Mouse (Mus musculus) neural tube, embryonic 12.5 days (tissue): ENCODE data around the gene Rbmxl1. TPM values are rescaled to one million over a fixed set of nuclear protein-coding genes. Genes with fewer than 3 reads are reported as not detected.
"Not testable (repeated sequence)": the region's sequence is repeated elsewhere in the genome, so short reads cannot be mapped to it uniquely, and the experiment has no call there.

Experiments
- ATAC-seq: fragments of 200-750 bp; cut with Nextera tagmentation; 2 replicates; pipeline ENCODE4 v1.8.0; 2017; ENCODE audit warnings: low read depth, mild to moderate bottlenecking, moderate TSS enrichment, moderate library complexity; ENCODE audit not compliant: low FRiP score
- H3K27ac ChIP-seq: fragments of 300-500 bp; sonication (generic); 2 replicates; pipeline ENCODE4 v1.5.1; 2016
- H3K27me3 ChIP-seq: fragments of 300-500 bp; sonication (generic); replicated peaks from 2 replicates; pipeline ENCODE4 v1.6.1; 2016; ENCODE audit warnings: mild to moderate bottlenecking
- H3K36me3 ChIP-seq: fragments of 300-500 bp; sonication (generic); 2 replicates; pipeline ENCODE4 v1.6.1; 2016; ENCODE audit warnings: mild to moderate bottlenecking
- H3K4me1 ChIP-seq: fragments of 300-500 bp; sonication (generic); 2 replicates; pipeline ENCODE4 v1.6.1; 2016
- H3K4me2 ChIP-seq: fragments of 300-500 bp; sonication (generic); replicated peaks from 2 replicates; pipeline ENCODE4 v1.6.1; 2016; ENCODE audit warnings: mild to moderate bottlenecking
- H3K4me3 ChIP-seq: fragments of 300-500 bp; sonication (generic); 2 replicates; pipeline ENCODE4 v1.5.1; 2016
- H3K9ac ChIP-seq: fragments of 300-500 bp; sonication (generic); 2 replicates; pipeline ENCODE4 v1.6.1; 2016; ENCODE audit warnings: mild to moderate bottlenecking
- H3K9me3 ChIP-seq: fragments of 300-500 bp; sonication (generic); 2 replicates; pipeline ENCODE4 v1.6.1; 2016; ENCODE audit warnings: mild to moderate bottlenecking
- WGBS: fragments of 180-500 bp; shearing (Covaris S2); methylation state at CpG from one replicate; pipeline ENCODE4 v1.1.7; 2016; 5-methylcytosine and 5-hydroxymethylcytosine counted together
- polyA plus RNA-seq: library from polyadenylated mRNA; unstranded; fragments of >200 nt; fragmentation: Nextera tagmentation; extraction: Ambion mirVana; gene quantifications from 2 replicates; pipeline ENCODE4 v1.2.1, GENCODE M21; 2016

The Rbmxl1 gene
- polyA plus RNA-seq = 274 and 280 TPM in 2 replicates

DNA sequence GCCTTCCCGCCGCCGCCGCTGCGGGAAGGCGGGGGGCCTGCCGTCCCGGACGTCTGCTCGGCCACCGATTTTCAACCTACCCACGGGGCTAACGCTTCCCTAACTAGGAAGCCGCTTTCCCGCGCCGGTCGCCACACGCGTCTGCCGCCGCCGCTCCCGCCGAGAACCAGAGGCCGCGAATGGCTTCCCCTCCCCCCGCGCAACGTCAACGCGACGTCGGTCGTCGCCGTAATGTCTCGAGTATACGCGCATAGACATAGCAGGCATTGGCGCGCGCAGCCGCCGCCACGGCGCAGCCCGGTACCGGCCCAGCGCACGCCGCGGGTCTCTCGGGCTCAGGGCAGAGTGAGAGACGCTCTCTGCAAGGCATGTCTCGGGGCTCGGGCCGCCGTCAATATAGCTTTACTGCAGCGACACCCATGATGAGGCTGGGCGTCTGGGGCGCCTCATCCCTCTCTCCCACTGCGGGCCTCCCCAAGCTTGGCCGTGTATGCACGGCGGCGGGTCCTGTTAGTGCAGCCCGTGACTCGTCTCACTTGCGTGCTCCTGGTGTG lies at the start of gene Rbmxl1:
Rbmxl1 (minus strand) TSS at position 180 of the 554 bp plus-strand sequence.
- H3K36me3 ChIP-seq = peaks cover 19% of the 10 kb centered on the region
- peaks cover 10% of the 10 kb centered on the region; the same call in 1 of the 2 replicates for H3K4me1 ChIP-seq
- peak; percentile 93 for ATAC-seq
- WGBS = 0% methylated on average over 70 of the region's 70 CpGs
- peak within 1 kb of the TSS; percentile 90 for H3K4me2 ChIP-seq
- peak within 1 kb of the TSS; percentile 99 for H3K9ac ChIP-seq
- no peaks in the 10 kb centered on the region for H3K27me3 ChIP-seq
- H3K4me3 ChIP-seq = peak within 1 kb of the TSS; percentile 98
- no peaks in the 10 kb centered on the region for H3K9me3 ChIP-seq
- H3K27ac ChIP-seq = peak within 1 kb of the TSS; percentile 90

DNA sequence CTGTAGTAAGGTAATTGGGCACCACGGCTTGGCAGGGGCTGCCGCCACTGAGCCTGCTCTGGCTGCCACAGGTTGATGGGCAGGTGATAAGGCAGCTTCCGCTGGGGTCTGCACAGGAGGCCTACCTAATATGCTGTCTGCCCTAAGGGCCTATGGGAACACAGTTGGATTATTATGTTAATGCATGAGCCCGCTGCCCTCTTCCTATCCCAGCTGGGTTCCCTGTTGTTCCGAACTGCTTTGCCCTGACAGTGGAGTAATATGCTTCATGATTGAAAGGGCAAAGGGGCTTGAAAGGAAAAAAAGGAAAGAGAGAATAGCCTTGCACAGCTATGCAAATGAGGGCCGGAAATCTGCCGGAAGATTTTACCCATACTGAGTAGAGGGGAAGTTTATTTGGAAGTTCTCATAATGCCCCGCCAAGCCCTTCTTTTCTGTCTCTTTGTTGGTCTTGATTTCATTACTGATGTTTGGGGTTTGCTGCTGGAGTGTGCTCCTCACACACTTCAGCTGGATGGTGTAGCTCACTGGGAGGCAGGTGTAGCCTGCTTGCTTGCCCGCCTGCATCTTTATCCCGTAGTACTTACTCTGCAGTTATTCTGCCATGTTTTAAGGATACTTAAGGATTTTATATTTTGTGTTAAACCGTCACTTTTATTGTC lies 48.2 kb upstream of the Rbmxl1 start:
- no peak overlapping the region for H3K27ac ChIP-seq
- no peaks in the 10 kb centered on the region for H3K27me3 ChIP-seq
- WGBS = 27% methylated on average over 11 of the region's 11 CpGs
- peaks cover 18% of the 10 kb centered on the region for H3K4me1 ChIP-seq
- H3K9me3 ChIP-seq = no peaks in the 10 kb centered on the region
- peak; percentile 83 for ATAC-seq
- H3K4me2 ChIP-seq = peak overlapping the region; percentile 1; the same call in 1 of the 2 replicates
- no peak overlapping the region for H3K9ac ChIP-seq
- no peaks in the 10 kb centered on the region for H3K36me3 ChIP-seq
- no peak overlapping the region for H3K4me3 ChIP-seq

DNA sequence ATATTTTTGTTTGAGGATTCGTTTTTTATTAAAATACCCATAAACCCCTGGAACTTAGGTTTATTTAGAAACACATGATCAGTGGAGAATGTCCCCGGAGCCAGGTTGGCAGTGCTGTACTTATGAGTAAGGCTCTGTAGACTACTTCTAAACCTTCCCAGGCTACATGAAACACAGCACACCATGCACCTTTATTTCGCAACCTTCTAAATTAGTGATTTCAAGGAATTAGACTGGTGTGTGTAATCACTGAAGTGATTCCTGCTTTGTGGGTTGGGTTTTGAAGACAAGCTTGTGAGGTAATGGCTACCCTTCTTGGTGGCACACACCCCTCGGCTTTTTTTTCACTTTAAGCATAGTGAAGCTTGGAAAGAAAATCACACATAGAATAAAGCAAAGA lies 47.1 kb upstream of the Rbmxl1 start:
- Histone ChIP-seq H3K9ac (no peak overlapping the region), H3K9me3 (no peaks in the 10 kb centered on the region), H3K4me1 (peaks cover 19% of the 10 kb centered on the region), H3K4me2 (no peak overlapping the region), H3K27ac (no peak overlapping the region), H3K36me3 (no peaks in the 10 kb centered on the region), H3K4me3 (no peak overlapping the region), H3K27me3 (no peaks in the 10 kb centered on the region)
- ATAC-seq = no peak
- 95% methylated on average over 4 of the region's 4 CpGs for whole genome bisulfite sequencing

DNA sequence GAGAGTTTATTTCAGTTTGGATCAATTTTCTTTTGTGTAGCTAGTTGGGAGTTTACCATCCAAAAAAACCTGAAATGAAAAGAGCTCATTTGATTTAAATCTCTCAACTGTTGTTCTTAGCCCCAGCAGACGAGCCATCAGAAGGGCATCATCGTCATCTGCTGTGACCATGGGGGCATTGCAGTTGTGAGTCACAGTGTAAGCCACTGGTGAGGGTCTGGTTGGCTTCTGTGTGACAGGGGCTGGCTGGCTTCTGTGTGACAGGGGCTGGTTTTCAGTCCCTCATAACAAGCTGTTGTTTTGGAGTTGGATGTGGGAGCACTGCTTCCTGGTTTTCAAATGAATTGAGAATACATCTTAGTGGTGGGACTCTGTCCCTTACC lies 42.0 kb upstream of the Rbmxl1 start:
- no peak for ATAC-seq
- 37% methylated on average over 2 of the region's 2 CpGs for WGBS

DNA sequence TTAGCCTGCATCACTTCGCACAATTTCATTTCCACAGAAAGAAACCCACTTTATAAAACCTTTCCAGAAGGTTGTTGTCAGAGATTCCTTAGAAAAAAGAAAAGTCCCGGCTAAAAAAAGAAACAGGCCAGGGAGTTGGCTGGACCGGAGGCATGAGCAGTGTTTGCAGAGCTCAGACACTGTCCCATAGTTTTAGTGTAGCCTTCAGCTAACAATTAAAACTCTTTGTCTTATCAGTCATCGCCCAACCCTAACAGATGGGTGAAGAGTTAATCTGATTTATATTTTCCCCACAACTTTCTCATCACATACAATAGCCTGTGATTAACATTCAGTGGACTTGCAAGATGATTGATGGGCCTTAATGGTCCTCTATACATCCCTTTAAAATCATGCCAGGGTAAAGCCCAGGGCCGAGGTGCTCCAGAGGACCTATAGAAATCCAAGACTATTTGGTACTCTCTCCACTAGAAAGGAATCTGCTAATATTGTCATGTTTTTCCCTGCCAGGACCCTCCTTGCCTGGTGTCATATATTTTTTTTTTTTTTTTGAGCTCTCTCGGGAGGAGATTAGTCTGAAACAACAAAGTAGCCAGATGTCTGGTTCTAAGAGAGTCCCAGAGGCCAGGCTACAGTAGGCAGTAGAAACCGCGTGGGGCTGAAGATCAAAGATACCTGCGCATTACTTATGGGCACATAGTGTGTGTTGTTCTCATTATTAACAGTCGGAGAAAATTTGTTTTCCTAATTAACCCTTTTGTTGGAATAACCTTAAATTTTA lies 41.5 kb upstream of the Rbmxl1 start:
- Histone ChIP-seq H3K4me2 (no peak overlapping the region), H3K4me1 (peaks cover 7% of the 10 kb centered on the region), H3K9me3 (no peaks in the 10 kb centered on the region), H3K36me3 (no peaks in the 10 kb centered on the region), H3K4me3 (no peak overlapping the region), H3K27ac (no peak overlapping the region), H3K9ac (no peak overlapping the region), H3K27me3 (no peaks in the 10 kb centered on the region)
- peak; percentile 63; the same call in 1 of the 2 replicates for ATAC-seq
- 43% methylated on average over 10 of the region's 10 CpGs for WGBS

More for the DNA sequence above, 42.0 kb upstream of the Rbmxl1 start:
- Histone ChIP-seq H3K27me3 (no peaks in the 10 kb centered on the region), H3K4me3 (no peak overlapping the region), H3K9me3 (no peaks in the 10 kb centered on the region), H3K9ac (no peak overlapping the region), H3K4me2 (no peak overlapping the region), H3K4me1 (peaks cover 7% of the 10 kb centered on the region), H3K27ac (0 out of 2 replicates have a peak overlapping the region, but pooled peaks have one; percentile 37), H3K36me3 (no peaks in the 10 kb centered on the region)

DNA sequence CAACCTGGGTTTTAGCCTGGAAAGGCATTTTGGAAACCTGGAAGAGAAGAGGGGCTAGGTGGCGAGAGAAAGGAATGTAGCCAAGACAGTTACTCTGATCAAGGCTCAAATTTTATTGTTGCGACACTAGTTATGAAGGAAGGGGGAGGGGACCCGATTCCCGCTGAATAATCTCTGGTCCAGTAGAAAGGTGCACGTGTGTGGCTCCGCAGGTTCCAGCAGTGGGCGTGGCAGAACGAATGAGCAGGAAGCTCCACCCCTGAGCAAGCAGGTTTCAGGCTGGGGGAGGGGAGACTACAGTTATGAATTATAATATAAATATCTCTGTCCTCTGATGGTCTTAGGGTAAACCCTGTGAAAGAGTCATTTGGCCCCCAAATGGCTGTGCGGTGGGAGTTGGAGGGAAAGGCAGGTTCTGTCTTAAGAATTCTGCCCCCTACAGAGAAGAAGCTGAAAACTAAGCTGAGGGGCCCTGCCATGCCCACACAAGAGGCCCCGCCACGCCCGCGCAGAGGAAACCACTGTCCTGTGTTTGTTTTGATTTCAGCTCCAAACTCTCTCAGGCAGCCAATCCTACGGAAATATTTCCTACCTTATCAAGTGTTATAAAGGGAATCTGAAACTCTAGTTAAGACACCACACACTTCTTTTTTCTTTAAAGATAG lies 36.6 kb upstream of the Rbmxl1 start:
- not testable (repeated sequence) for H3K4me1 ChIP-seq, H3K36me3 ChIP-seq
- WGBS = 50% methylated on average over 9 of the region's 14 CpGs

DNA sequence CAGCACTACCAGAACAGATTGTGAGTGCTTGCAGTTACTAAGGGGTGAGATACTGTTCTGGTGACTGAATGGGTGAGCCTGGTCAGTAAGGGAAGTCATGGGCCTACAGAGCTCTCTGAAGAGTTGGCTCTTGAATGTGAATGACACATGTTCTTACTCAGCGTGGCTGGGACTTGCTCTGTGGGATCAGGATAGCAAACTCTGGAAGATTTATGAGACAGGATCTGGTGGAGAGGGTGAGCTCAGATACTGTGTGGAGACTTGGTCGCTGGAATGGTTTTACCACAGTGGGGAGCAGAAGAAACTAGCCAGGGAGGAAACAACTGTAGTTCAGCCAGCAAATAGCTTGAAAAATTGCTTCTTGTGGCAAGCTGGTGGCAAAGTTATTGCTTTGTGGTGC lies 35.8 kb upstream of the Rbmxl1 start:
- Histone ChIP-seq H3K4me3 (no peak overlapping the region), H3K27ac (no peak overlapping the region), H3K4me2 (no peak overlapping the region), H3K36me3 (peaks cover 7% of the 10 kb centered on the region), H3K9ac (no peak overlapping the region), H3K9me3 (no peaks in the 10 kb centered on the region), H3K27me3 (no peaks in the 10 kb centered on the region), H3K4me1 (no peaks in the 10 kb centered on the region)
- WGBS = 45% methylated on average over 2 of the region's 2 CpGs
- no peak for ATAC-seq

More for the DNA sequence above, 36.6 kb upstream of the Rbmxl1 start:
- not testable (repeated sequence) for H3K4me2 ChIP-seq, H3K27ac ChIP-seq, H3K27me3 ChIP-seq, H3K9ac ChIP-seq, H3K4me3 ChIP-seq, H3K9me3 ChIP-seq, ATAC-seq

DNA sequence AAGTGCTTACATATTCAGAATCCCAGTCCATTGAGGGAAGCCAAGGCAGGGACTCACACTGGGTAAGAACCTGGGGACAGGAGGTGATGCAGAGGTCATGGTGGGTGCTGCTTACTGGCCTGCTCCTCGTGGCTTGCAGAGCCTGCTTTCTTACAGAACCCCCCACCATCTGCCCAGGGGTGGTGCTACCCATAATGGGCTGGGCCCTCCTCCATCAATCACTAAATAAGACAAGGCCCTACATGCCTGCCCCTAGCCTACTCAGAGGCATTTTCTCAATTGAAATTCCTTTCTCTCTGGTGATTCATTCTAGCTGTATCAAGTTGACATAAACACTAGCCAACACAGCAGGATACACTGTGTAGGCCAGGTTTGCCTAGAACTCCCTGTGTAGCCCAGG lies 34.9 kb upstream of the Rbmxl1 start:
- no peak overlapping the region for H3K4me3 ChIP-seq
- no peak overlapping the region for H3K4me2 ChIP-seq
- no peak overlapping the region for H3K27ac ChIP-seq
- no peaks in the 10 kb centered on the region for H3K4me1 ChIP-seq
- H3K27me3 ChIP-seq = no peaks in the 10 kb centered on the region
- no peak for ATAC-seq
- peaks cover 7% of the 10 kb centered on the region for H3K36me3 ChIP-seq
- no peak overlapping the region for H3K9ac ChIP-seq
- WGBS = 13% methylated on average over 1 of the region's 1 CpGs
- no peaks in the 10 kb centered on the region for H3K9me3 ChIP-seq

DNA sequence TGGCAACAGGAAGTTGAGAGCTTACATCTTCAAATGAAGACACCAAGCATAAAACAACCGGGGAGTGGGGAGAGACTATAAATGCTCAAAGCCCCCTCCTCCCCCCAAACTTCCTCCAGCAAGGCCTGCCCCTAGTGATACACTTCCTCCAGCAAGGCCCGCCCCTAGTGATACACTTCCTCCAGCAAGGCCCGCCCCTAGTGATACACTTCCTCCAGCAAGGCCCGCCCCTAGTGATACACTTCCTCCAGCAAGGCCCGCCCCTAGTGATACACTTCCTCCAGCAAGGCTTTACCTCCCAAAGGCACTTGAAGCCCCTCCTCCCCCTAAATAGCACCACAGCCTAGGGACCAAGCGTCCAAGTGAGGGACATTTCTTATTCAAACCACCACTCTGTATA lies 34.0 kb upstream of the Rbmxl1 start:
- H3K27ac ChIP-seq, ATAC-seq, H3K4me2 ChIP-seq, H3K9ac ChIP-seq, H3K4me3 ChIP-seq, H3K4me1 ChIP-seq, H3K27me3 ChIP-seq, H3K9me3 ChIP-seq: not testable (repeated sequence)
- H3K36me3 ChIP-seq = peaks cover 11% of the 10 kb centered on the region
- WGBS = 83% methylated on average over 6 of the region's 6 CpGs

DNA sequence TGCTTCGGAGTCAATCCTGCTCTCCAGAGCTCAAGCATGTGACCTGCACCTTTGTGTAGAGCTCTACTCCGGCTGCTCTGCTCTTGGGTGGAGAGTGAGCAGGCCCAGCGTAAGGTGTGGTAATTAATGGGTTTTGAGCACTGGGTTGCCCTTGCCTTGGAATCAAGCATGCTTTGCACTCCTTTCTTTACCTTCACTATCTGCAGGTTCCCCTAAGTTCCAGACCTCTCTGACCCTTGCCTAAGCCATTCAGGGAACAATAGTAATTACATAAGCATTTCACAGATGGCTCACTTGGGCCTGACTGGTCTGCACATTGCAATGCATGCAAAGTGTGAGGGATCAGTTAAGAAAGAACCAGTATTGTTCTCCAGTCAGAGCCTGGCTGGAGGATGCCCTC lies 29.1 kb upstream of the Rbmxl1 start:
- Histone ChIP-seq H3K36me3 (peaks cover 12% of the 10 kb centered on the region), H3K4me2 (no peak overlapping the region), H3K4me3 (no peak overlapping the region), H3K9me3 (no peaks in the 10 kb centered on the region), H3K9ac (no peak overlapping the region), H3K27ac (no peak overlapping the region), H3K27me3 (no peaks in the 10 kb centered on the region), H3K4me1 (no peaks in the 10 kb centered on the region)
- ATAC-seq = no peak
- WGBS = 85% methylated on average over 3 of the region's 3 CpGs

DNA sequence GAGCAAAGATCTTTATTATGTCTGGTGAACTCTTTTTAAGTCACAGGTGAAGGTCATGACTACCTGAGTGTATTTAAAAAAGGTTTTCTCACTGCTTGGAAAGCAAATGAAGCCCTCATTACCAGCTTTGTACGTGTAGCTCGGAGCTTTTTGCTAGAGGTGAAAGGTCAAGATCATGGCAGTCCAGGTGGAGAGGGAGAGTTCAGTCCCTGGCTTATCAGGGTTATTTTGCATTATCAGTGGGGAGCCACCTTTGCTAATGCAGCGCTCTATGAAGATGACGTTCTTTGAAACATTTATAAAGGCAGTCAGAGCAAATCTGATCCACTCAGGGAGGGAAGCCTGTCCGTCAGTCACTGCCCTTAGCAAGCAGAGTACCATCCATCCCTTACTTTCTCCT lies 28.0 kb upstream of the Rbmxl1 start:
- peaks cover 11% of the 10 kb centered on the region for H3K36me3 ChIP-seq
- H3K27ac ChIP-seq = no peak overlapping the region
- H3K9ac ChIP-seq = no peak overlapping the region
- no peak overlapping the region for H3K4me2 ChIP-seq
- ATAC-seq = no peak
- no peaks in the 10 kb centered on the region for H3K27me3 ChIP-seq
- H3K9me3 ChIP-seq = no peaks in the 10 kb centered on the region
- 85% methylated on average over 5 of the region's 5 CpGs for WGBS
- no peak overlapping the region for H3K4me3 ChIP-seq
- no peaks in the 10 kb centered on the region for H3K4me1 ChIP-seq

DNA sequence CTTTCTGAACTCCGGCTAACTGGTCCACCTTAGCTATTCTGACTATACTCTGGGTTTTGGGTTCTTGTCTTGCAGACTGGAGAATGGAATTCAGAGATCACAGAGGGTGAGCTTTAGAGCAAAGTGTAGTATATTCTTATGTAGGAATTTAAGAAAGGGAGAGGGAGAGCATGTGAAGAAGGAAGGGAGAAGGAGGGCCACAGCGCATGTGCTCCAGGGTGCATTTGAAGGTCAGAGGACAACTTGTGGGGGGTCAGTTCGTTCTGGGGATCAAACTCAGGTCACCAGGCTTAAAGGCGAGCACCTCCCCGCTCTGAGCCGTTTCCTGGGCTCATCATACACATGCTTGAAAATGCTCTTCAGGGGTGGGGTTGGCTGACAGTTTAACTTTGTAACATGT lies 25.3 kb upstream of the Rbmxl1 start:
- Histone ChIP-seq H3K27me3 (no peaks in the 10 kb centered on the region), H3K9me3 (no peaks in the 10 kb centered on the region), H3K4me1 (no peaks in the 10 kb centered on the region), H3K9ac (no peak overlapping the region), H3K4me3 (no peak overlapping the region), H3K4me2 (no peak overlapping the region), H3K36me3 (peaks cover 16% of the 10 kb centered on the region; the same call in 1 of the 2 replicates), H3K27ac (no peak overlapping the region)
- ATAC-seq = no peak
- 83% methylated on average over 6 of the region's 6 CpGs for WGBS
